Mouse (Mus musculus) thymus, postnatal 4 days (tissue): ENCODE results near the gene 1810046K07Rik.

ENCODE experiments used
- DNase-seq: peaks from one replicate; pipeline ENCODE4 v3.0.0; 2021

The 1810046K07Rik gene

DNA sequence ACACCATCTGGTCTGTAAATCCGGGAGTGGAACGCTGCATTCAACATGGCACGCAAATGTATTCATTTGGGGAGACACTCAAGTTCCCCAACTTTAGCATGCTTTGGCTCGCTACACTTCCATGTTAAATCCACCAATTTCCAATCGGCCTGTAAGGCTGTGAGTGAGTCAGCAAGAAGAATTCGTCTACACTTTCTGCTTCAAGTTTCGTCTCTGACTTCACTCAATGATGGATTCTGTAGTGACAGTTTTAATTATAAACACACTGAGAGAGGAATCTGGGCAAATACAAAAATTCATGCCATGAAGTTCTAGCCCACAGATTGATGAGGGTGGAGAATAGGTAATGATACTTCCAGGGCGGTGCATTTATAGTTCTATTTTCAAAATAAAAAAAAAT is 35.2 kb downstream of the 1810046K07Rik start:
- no peak for DNase-seq

DNA sequence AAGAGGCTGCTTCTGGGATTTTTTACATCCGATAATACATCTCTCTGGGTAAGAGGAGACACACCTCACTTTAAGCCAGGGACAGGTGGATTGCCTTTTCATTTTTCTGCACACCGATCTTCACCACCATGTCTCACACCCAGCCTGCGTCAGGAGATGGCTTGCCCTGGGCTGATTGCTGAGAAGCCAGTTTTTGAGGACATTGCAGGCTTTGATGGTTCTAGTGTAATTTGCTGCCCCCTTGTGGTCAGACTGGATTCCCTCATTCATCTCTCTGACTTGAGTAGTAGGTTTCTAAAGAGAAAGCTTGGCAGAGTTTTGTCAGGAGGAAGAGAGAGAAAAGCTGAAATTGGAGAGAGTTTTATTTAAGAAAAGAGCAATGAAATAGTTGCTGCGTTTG is 36.0 kb downstream of the 1810046K07Rik start:
- peak; percentile 78 for DNase-seq

DNA sequence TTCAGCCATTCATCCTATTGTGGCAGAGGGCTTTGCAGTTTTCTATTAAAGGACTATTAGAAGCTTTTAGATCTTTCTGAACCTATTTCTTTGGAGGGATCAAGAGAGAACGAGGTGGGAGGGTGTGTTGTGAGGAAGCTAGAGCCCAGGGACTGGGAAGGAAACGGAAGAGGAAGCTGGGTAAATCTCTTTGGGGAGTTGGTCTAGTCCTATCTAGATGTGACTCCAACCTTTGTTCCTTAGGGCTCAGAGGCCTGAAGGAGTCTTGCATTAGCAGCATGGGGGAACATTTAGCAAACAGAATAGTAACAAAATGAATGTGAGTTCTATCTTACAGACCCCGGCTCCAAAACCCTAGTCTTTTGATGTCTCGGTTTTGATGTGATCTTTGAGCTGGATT is 37.7 kb downstream of the 1810046K07Rik start:
- DNase-seq, result no peak

DNA sequence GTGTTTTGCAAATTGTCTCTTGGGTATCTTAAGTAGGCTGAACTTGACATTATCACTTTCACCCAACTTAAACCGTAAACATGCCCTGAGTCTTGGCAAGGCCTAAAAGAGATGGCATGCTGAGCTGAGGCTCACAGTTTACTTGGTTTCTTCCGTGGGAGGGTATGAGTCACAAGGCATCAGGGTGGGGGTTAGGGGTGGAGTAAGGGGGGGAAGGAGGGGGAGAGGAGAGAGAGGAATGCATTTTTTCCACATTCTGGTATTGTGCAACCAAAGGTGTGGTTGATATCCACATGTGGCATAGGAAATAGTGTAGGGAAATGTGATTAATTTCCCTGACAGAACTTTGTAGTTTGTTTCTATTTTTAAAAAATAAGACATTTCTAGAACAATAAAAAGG is 42.6 kb downstream of the 1810046K07Rik start:
- no peak for DNase-seq

DNA sequence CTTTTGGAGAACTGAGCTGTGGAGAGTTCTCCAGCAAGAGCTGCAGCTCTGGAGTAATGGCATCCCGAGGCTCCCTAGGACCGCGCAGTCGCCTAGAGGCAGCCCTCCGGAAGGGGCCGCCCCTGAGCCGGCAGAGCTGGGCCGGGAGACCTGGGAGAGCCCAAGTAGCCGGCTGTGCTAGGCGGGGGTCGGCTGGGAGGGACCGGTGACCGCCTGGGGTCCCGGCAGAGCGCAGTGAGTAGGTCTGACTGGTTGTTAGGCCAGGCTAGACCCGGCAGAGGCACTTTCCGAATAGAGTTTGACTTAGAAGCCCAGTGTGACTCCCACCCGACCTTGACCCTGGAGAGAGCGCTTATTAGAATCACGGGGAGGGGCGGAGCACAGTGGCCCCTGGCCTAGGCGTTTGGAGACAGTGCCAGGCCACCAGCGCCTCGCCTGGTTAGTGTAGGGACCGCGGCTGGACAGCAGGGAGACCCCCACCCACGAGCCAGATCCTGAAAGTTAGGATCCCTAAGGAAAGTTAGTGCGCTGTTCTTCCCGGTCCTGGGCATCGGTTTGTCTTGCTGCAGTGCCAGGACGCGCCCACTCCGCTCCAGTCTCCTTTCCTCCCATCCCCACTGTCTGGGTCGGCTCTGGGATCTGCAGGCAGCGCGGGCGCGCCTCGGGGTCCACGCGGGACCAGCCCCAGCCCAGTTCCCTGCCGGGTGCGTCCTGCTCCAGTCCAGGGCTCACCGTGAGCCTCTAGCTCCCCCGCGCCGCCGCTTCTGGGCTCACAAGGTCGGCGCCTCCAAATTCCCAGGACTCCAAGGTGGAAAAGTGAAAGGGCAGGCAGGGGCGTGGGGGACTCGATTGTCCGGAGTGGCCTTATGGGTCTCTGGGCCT is 50.0 kb downstream of the 1810046K07Rik start, which contains the start of gene Colca2:
TSS of gene Colca2 (minus strand) at position 70 of the 882 bp plus-strand sequence.
- peak; percentile 69 for DNase-seq

DNA sequence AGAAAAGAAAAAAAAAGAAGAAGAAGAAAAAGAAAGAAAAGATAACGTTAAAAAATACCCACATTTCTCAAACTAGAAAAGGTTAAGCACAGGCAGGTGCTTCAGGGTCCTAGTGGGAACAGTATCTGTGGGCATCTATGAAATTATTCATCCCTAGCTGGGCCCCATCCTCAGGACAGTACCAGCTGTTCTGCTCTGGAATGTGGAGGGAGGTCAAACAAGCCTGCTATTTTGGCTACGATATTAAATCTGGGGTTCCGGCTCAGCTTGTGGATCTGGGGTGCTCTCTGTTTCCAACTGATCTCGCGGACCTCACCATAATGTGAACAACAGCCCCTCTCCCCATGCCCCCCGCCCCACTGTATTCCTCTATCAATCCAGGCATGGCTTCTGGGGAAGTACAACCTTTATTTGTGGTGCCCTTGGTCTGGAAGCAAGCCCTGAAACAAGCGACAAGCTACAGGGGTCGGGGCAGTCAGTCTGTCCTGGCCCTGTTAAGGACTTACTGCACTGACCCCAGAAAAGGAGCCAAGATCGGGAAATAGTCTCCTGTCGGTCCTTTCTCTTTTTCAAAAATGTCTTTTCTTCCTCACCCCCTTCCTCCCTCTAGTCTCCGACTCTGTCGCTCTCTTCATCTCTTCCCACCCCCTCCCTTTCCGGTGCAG is 50.8 kb downstream of the 1810046K07Rik start:
- DNase-seq, result no peak

DNA sequence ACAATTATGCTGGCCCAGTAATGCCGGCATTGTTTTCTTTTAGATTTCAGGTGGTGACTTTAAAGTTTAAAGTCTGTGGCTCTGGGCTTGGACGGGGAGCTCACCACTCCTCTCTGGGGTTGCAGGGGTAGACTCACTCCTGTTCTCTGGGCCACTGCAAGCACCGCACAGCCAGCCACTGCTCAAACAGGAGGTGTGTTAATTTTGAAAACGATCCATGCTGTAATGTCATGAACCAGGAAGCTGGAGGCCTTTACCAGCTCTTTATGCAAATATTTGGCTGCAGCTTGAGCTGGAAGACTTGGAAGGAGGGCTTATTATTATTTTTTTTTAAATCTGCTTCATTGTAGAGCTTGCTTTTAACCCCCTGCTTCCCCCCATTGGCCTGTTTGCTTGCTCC is 54.0 kb downstream of the 1810046K07Rik start:
- DNase-seq, result no peak

DNA sequence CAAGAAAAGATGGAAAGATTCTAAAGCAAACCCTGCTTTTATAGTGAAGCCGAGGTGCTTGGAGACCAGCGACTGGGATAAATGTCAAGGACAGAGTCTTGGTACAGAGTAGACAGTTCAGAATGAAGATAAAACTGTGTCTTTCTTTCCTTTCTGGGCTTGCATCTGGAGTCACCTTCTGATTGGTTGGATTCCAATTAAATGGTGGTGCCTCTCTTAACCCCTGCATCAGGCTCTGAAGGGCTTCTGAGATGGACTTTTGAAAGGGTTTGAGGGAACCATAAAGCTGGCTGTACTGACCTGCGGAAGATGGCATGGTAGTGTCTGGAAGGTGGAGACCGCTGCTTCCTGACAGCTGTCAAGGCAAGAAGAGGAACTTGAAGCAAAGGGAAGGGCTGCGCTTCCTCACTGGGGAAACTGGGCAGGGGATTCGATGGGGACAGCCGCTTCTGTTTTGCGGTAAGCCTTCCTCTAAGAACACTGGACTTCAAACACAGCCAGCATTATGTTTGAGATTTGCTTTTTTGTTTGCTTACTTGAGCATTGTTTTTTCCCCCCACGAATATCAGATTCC is 55.0 kb downstream of the 1810046K07Rik start:
- DNase-seq, result no peak

DNA sequence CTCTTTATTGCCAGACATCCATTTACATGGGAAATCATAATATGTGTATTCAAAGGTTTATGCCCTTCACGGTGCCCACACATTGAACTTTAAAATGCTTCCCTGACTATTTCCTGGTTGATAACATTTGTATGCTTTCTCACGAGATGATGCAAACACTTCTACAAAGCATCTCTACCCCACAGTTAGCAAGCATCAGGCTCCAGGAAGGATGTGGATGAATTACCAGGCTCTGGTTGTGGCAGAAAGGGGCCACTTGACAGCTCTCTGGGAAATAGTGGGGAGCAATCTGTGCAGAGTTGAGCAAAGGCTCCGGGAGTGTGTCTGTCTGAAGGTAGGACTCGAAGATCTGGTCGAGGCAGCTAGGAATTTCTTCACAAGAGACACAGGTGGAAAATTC is 56.6 kb downstream of the 1810046K07Rik start:
- DNase-seq, result no peak

DNA sequence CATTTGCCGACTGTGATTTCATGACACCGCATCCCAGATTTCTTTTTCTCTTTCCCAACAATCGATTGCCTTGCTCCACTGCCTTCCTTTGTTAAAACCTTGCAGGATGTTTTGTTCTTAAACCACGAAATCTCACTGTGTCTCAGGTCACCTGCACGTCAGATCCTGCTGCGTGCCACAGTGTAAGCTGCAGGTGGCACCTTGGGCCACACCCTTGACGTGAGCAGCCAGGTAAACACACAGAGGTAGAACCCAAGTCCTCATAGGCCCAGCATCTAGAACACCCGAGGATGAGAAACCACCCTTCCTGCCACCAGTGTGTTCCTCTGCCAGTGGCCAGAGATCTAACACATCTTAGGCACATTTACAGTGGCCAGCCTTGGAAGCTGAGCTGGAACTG is 57.6 kb downstream of the 1810046K07Rik start:
- DNase-seq, result no peak

DNA sequence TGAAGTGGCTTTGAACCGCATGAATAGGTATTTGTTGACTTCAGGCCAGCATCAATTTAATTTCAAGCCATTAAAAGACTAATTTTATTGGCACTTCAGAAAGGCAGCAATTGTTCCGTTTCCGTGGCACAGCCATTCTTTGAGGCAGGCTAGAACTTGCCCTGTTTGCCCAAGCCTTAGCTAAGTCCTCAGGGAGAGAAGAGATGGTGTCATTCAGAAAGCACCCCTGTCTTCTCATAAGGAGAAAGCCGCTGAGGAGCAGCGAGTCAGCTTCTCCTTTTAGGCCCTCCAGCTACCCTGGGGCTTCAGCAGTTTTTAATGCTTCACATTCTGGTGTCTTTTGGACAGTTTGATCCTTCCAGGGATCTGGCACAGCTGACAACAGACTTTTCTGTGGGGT is 59.9 kb downstream of the 1810046K07Rik start:
- no peak for DNase-seq

DNA sequence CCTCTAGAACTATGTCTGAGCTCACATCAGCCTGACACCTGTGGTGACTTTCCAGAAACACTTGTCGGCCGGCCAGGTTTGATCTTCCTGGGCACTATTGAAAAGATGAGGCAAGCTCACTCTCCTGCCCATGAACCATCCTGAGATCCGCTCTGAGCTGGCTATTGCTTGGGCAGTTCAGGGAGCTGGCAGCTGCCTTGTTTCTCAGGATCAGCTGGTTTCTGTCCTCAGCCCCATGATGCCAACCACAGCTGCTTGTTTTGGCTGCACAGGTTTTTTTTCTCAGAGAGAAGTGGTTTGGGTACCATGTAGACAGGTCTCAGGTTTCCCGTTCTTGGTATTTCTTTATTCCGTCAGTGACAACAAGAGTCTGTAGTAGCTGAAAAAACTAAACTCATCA is 70.3 kb downstream of the 1810046K07Rik start:
- no peak for DNase-seq

DNA sequence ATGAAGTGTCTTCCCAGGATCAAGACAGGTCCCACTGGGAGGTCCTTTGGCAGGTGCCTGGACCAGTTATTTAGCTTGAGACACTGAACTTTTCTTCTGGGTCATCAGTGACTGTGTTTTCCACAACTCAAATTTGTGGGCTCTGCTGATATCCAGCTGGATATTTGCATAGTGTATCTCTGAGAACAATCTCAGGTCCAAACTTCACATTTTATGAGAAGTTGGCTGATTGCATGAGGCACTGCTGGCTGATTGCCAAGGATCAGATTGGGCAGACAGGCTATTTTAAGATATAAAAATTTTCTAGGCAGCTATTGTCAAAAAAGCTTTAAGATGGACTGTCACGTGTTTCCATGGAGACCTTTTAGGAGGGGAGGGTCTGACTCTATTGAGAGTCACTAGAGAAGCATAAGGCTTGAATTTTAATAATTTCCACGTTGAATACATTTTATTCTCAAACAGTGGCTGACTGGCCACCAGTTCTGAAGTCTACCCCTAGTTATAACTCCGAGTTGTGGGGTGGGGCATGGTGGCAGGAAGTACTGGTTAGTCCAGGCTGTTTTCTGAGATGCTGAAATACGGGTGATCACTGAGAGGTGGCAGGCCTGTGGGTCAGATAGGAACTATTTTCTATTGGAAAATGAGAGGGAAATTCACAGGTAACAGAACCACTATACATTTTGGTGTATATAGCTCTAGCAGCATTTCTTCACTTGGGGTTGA is 71.8 kb downstream of the 1810046K07Rik start:
- no peak for DNase-seq
